Mouse (Mus musculus): ENCODE data around the gene Gm49711.

DNA sequence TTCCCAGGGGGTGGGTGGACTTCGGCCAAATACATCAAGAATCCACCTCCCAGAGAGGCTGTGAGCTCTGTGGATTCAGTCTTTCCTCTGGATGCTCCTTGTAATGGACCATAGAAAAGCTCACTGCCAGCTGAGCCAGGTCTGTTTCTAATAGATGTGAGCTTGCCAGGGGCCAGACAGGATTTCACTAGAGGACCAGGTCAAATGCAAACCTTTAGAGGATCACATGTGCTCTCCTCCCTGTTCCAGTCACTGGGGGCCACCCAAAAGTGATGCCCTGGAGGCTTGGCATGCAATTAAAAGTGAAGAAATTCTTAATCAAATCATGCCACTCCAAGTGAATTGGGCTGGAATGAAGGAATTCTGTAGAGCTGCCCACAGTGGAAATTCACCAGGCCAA lies 117.9 kb downstream of the Gm49711 start:
- TF ChIP-seq CTCF (IDR thresholded peaks at IDR 0.05; ENCODE audit: low read depth): no peak
- TF ChIP-seq EP300 (optimal IDR thresholded peaks at IDR 0.05): no peak
